Mouse (Mus musculus): ENCODE results near the gene Sec63.

DNA sequence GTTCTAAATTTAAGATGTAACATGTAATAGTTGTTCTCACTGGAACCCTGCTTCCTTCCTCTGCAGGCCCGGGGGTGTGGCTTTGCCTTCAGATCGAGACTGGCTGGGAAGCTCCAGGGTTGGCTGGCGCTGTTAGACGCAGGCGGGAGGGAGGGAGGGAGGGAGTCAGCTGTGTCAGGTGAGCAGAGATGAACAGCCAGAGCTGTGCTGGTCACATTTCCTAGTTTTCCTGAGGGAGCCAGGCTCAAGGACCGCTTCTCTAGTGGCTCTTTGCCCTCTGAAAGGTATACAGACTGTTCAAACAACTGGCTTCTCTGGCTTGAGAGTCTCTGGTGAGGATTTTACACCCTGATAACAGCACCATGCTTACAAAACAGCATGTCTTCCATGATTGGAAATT, 69.1 kb downstream of the Sec63 start:
- no peak for TF ChIP-seq CTCF (conservative IDR thresholded peaks at IDR 0.05; ENCODE audit: insufficient read depth, insufficient read length, low read depth, low read length)
- TF ChIP-seq POLR2A (IDR thresholded peaks at IDR 0.05; ENCODE audit: low read depth, low read length) = no peak

All from kidney, adult 2 months (tissue).